Mouse (Mus musculus) cerebellum, adult 9-11 months (tissue): ENCODE results near the gene Pten.
"Not testable (repeated sequence)": the region's sequence is repeated elsewhere in the genome, so short reads cannot be mapped to it uniquely, and the experiment has no call there.

Experiments used
- DNase-seq: peaks from one replicate; pipeline ENCODE4 v3.0.0; 2022

The Pten gene

DNA sequence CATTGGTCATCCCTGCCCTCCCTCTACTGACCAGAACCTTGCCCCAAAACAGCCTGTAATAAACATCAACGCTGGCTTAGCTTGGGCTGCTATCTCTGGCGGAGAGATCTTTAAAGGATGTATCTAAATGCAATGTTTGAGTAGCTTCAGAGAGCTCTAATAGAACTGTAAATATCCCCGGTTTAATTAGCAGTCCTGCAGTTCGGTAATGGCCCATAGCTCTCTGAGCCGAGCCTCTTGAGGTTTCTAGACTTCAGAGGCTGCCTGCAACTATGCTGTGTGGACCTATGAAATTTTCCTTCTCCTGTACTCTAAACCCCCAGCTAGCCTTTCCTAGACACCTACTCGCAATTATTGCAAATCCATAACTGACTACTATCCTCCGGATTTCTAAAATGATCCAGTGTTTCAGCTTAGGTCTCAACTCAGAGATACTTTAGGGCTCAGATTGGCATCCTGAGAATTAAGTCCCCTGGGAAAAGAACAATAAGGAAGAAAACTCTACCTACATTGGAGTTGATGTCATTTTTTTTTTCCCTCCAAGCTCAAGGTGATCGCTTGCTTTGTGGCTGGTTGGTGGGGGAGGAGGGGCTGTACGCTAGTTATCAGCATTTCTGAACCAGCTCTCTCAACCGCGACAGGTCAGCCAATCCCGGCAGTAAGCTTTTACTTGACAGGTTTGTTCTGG, 2.0 kb upstream of the Pten start:
- peak; percentile 51 for DNase-seq

- peak; percentile 98 for DNase-seq
Observed at GRCm38 (mm10) chr19:32755792-32756635, 1.3 kb upstream of the Pten start.

GRCm38 (mm10) chr19:32756636-32756899, 729 bp upstream of the Pten start:
- DNase-seq, result no peak

GRCm38 (mm10) chr19:32757831-32758792, 815 bp downstream of the Pten start:
- DNase-seq, result no peak

GRCm38 (mm10) chr19:32758793-32759161, 1.5 kb downstream of the Pten start:
- DNase-seq, result no peak

GRCm38 (mm10) chr19:32759357-32760024, 2.2 kb downstream of the Pten start:
- DNase-seq, result no peak

GRCm38 (mm10) chr19:32760499-32760898, 3.2 kb downstream of the Pten start:
- no peak for DNase-seq

DNA sequence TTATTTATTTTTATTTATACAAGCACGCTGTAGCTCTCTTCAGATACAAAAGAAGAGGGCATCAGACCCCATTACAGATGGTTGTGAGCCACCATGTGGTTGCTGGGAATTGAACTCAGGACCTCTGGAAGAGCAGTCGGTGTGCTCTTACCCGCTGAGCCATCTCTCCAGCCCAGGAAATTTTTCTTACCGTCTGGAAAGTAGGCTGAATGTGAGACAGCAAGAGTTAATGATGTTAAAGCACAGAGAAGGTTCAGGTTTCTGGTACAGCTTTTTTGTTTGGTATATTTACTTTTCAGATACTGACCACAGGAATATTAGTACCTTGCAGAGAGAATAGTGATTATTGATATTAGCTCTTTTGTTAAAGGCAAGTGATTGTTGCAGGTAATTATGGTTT, 3.9 kb downstream of the Pten start:
- no peak for DNase-seq

DNA sequence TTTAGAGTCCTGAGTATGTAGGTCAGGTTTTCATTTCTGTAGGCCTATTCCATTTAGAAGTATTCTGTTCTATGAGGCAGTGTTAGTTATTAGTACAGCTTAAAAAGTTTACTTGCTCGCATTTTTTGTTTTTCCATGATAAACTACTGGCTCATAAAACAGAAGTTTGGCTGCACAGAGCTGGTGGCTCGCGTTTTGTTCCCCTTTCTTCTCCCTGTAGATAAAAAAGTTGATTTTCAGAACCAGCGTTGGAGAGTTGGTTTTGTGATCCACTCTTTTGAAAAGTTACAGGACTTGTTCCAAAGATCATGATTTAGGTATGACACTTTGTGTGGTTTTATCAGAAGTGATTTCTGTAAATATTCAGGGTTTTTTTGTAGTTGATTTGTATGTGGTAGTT, 5.2 kb downstream of the Pten start:
- no peak for DNase-seq

- no peak for DNase-seq
Observed at GRCm38 (mm10) chr19:32778411-32778810, 21.1 kb downstream of the Pten start.

DNA sequence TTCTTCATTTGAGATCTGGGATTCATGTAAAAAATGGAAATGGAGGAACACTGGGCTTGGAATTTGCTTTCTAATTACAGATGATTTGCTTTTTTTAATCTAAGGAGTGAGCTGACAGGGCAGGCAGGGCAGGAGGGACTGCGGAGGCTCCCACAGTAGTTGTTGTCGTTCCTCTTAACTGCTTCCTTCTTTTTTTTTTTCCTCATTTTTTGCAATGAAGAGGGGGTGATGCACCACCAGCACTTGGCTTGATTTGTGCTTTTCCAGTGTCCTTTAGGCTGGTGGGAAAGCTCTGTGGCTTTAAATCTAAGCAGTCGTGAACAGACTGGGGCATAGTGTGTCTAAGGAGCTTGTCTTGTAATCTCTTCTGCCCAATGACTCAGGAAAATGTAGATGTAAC, 21.8 kb downstream of the Pten start:
- no peak for DNase-seq

DNA sequence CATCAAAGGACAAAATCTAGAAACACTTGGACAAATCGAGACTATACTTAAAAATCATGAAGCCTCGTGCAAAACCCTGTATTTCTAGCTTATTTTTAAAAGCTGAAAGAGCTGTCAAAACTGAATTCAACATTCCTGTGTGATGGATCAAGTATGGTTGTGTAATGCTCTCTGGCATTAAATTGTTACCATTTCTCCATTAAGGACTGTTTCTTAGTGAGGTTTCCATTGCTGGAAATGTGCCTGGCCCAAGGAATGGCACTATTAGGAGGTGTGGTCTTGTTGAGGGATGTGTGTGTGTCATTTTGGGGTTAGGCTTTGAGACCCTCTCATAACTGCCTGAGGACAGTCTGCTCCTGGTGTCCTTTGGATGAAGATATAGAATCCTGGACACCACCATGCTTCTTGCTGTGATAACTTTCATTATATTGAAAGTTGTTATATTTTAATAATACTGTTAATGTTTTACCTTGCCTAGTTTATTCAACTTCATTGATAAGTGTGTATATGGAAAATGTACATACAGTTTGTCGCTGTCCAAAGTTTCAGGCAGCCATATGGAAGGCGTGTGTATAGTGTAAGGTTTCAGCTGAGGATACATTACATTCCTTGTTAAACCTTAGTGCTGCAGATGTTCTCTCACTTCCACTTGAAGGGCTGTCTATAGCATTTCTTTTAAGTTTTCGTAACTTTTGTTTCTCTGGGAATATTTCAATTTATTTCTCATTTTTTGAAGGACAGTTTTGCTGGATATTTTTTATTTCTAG, 24.2 kb downstream of the Pten start:
- DNase-seq, result no peak

DNA sequence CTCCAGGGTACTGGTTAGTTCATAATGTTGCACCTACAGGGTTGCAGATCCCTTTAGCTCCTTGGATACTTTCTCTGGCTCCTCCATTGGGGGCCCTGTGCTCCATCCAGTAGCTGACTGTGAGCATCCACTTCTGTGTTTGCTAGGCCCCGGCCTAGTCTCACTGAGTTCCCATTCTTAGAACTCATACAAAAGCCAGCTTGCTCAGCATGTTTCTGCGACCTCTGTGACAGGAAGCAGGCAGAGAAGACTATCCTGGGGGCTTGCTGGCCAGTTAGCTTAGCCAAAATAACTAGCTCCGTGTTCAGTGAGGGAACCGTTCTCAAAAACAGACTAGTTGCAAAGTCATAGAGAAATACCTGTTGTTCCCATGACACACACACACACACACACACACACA, 30.1 kb downstream of the Pten start:
- DNase-seq, result not testable (repeated sequence)

DNA sequence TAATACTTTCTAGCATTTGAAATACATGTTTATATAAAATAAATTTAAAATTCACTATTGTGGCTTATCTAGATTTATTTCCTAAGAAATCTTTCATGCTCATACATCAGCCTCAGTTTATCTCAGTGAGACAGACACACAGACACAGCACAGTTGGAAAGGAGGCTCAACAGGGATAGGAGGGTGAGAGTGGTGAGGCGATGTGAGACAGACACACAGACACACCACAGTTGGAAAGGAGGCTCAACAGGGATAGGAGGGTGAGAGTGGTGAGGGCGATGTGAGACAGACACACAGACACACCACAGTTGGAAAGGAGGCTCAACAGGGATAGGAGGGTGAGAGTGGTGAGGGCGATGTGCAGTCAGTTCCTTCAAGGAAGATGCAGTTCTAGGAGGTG, 30.7 kb downstream of the Pten start:
- not testable (repeated sequence) for DNase-seq

DNA sequence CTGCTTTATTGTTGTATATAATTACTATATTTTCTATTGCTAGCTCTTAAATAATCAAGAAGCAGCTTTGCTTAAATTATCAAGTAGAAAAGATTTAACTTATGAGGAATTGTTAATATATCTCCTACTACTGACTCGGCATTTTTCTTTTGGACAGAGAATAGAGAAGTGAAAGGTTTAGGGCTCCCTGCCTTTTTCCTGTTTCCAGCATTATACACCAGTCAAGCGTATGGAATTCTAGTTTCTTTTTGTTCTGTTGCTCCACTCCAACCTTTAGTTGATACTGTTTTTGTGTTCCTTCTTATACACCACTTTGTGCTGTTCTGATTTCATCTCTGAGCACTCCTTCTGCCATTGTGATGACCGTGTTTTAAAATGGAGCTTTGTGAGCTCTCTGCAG, 32.2 kb downstream of the Pten start:
- DNase-seq, result no peak

- peak; percentile 75 for DNase-seq
Observed at GRCm38 (mm10) chr19:32792610-32793009, 35.3 kb downstream of the Pten start.

GRCm38 (mm10) chr19:32793901-32794300, 36.6 kb downstream of the Pten start:
- DNase-seq, result no peak

GRCm38 (mm10) chr19:32800557-32800956, 43.3 kb downstream of the Pten start:
- no peak for DNase-seq

DNA sequence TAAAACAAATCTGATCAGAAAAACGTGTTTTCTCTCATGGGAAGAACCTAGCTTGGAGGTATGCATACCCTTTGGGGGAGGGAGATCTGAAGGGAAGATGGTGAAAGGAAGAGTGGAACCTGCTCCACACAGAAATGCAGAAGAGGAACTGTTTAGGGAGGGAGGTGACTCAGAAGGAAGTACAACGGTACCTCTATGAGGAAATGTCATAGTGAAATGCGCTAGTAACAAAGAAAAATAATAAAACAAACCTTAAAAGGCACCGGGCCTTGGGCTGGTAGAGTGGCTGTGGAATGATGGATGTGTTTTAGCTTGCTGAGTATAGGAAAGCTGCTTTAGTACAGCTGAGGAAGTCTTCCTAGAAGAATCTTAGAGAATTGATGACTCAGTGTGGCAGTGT, 47.4 kb downstream of the Pten start:
- no peak for DNase-seq

DNA sequence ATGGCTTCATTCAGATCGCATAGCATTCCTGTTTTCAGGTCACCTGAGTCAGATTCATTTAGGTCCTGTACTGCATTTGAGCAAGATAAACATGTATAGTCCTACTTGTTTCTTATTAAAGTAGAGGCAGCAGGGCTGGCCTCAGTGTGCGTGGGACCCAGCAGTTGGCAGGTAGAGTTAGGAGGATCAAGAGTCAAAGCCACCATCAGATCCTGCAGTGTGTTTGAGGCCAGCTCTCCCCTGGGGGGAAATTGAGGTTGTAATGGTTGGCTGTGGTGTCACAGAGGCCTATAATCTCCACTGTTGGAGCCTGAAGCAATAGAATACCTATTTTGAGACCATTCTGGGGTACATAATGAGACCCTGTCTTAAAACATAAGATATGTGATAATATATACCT, 50.3 kb downstream of the Pten start:
- no peak for DNase-seq

GRCm38 (mm10) chr19:32808690-32809089, 51.4 kb downstream of the Pten start:
- DNase-seq, result no peak

- no peak for DNase-seq
Observed at GRCm38 (mm10) chr19:32809117-32809516, 51.8 kb downstream of the Pten start.
